28 mouse cellular contexts compared by ENCODE assay signal in genomic region chr9:20552698-20553097, GRCm38 (mm10). TPM values are rescaled to one million over a fixed set of nuclear protein-coding genes. Genes with fewer than 3 reads are reported as not detected.
A peak's percentile ranks its signal among the peaks of the same experiment; 100 is the strongest.
DNase-seq lines count a peak whose midpoint lies in the region; ATAC-seq and TF ChIP-seq lines count a peak whose summit lies in the region.
"Had no signal": no experiment of that assay in that cellular context is flagged by ENCODE, and none has a peak within 500 bp of the region (broad histone marks: within the 10 kb centered on the region; RNA-seq: fewer than 3 reads in every experiment).

No protein-coding gene starts in this region.

- peak; percentile 37 for ATAC-seq in intestine, embryonic 14.5 days (replicated peaks; ENCODE audit: low FRiP score, low TSS enrichment, low read depth)
- peak; percentile 78 for ATAC-seq in intestine, embryonic 16.5 days
- ATAC-seq: activated CD4-positive, CD25-positive, alpha-beta regulatory T cell, adult 4 months; CD4-positive, CD25-positive, alpha-beta regulatory T cell, adult 4 months; forebrain, embryonic 15.5 days; forebrain, postnatal 0 days; Patski had no signal

- H3K4me2 ChIP-seq in intestine, embryonic 14.5 days (ENCODE audit: low read length): no peak overlapping the region
- H3K4me2 ChIP-seq in intestine, embryonic 16.5 days (ENCODE audit: low read depth, low read length): no peak overlapping the region
- H3K4me2 ChIP-seq: embryonic facial prominence, embryonic 13.5 days; embryonic facial prominence, embryonic 15.5 days; forebrain, embryonic 12.5 days; forebrain, embryonic 15.5 days had no signal

- H3K4me1 ChIP-seq in intestine, embryonic 14.5 days (replicated peaks; ENCODE audit: control insufficient read depth, insufficient read depth, low read length): no peaks in the 10 kb centered on the region
- no peaks in the 10 kb centered on the region for H3K4me1 ChIP-seq in intestine, embryonic 16.5 days (ENCODE audit: control insufficient read depth, insufficient read depth, low read length)
- H3K4me1 ChIP-seq: embryonic facial prominence, embryonic 13.5 days; embryonic facial prominence, embryonic 15.5 days; forebrain, embryonic 12.5 days; forebrain, embryonic 15.5 days had no signal

- no peak for TF ChIP-seq CTCF in gastrocnemius, adult 2 months (IDR thresholded peaks at IDR 0.05)

- H3K9ac ChIP-seq in intestine, embryonic 14.5 days (ENCODE audit: low read length): no peak overlapping the region
- no peak overlapping the region for H3K9ac ChIP-seq in intestine, embryonic 16.5 days (ENCODE audit: low read depth, low read length)
- H3K9ac ChIP-seq: embryonic facial prominence, embryonic 13.5 days; embryonic facial prominence, embryonic 15.5 days; forebrain, embryonic 12.5 days; forebrain, embryonic 15.5 days; forebrain, postnatal 0 days had no signal

- no peak overlapping the region for H3K4me3 ChIP-seq in gastrocnemius, adult 2 months
- H3K4me3 ChIP-seq in intestine, embryonic 14.5 days (ENCODE audit: low read depth, low read length): no peak overlapping the region
- no peak overlapping the region for H3K4me3 ChIP-seq in intestine, embryonic 16.5 days (ENCODE audit: low read length)
- H3K4me3 ChIP-seq: embryonic facial prominence, embryonic 13.5 days; embryonic facial prominence, embryonic 15.5 days; erythroblast, embryonic 14.5 days; forebrain, embryonic 10.5 days; forebrain, embryonic 12.5 days; forebrain, embryonic 15.5 days had no signal

- DNase-seq in gastrocnemius, adult 2 months: no peak
- no peak for DNase-seq in gastrocnemius, postnatal 14 days
- DNase-seq in intestine, embryonic 14.5 days (ENCODE audit: low spot score): no peak
- no peak for DNase-seq in lung, postnatal 25 days (ENCODE audit: low spot score)
- DNase-seq in cerebellum, postnatal 14 days: no peak
- DNase-seq: adrenal gland, adult 8-10 months; adrenal gland, postnatal 14 days; adrenal gland, postnatal 36 days; B cell, adult 2 months; cerebellum, adult 11-12 months; cerebellum, adult 2 months; cerebellum, adult 9-10 months; cerebellum, postnatal 10 days; cerebellum, postnatal 36 days; embryo, embryonic 11 days; forebrain, postnatal 0 days had no signal

- H3K36me3 ChIP-seq in intestine, embryonic 14.5 days (ENCODE audit: control insufficient read depth, insufficient read depth, low read length): no peaks in the 10 kb centered on the region
- no peaks in the 10 kb centered on the region for H3K36me3 ChIP-seq in intestine, embryonic 16.5 days (ENCODE audit: control insufficient read depth, insufficient read depth, low read length)
- H3K36me3 ChIP-seq: embryonic facial prominence, embryonic 13.5 days; embryonic facial prominence, embryonic 15.5 days; forebrain, embryonic 10.5 days; forebrain, embryonic 12.5 days; forebrain, embryonic 15.5 days; G1E had no signal

- intact Hi-C loops in gastrocnemius, adult 2 months (cut with DNase I): no loop called here
- intact Hi-C loops in gastrocnemius, postnatal 14 days (cut with DNase I; ENCODE audit: low total_unique reads): no loop called here

- H3K27ac ChIP-seq in gastrocnemius, adult 2 months: peak overlapping the region; percentile 77
- no peak overlapping the region for H3K27ac ChIP-seq in intestine, embryonic 14.5 days (ENCODE audit: low read depth)
- H3K27ac ChIP-seq in intestine, embryonic 16.5 days (ENCODE audit: low read length): no peak overlapping the region
- H3K27ac ChIP-seq: embryonic facial prominence, embryonic 13.5 days; embryonic facial prominence, embryonic 15.5 days; forebrain, embryonic 10.5 days; forebrain, embryonic 12.5 days; forebrain, embryonic 15.5 days had no signal

- 79% methylated on average over 1 of the region's 1 CpGs for WGBS in intestine, embryonic 14.5 days
- WGBS in intestine, embryonic 16.5 days: 53% methylated on average over 1 of the region's 1 CpGs

- no peaks in the 10 kb centered on the region for H3K27me3 ChIP-seq in intestine, embryonic 14.5 days (replicated peaks; ENCODE audit: control insufficient read depth, insufficient read depth, low read length)
- no peaks in the 10 kb centered on the region for H3K27me3 ChIP-seq in intestine, embryonic 16.5 days (replicated peaks; ENCODE audit: control insufficient read depth, insufficient read depth, low read length)
- H3K27me3 ChIP-seq: CH12.LX had no signal

- H3K9me3 ChIP-seq in intestine, embryonic 14.5 days (ENCODE audit: control insufficient read depth, low read length): no peaks in the 10 kb centered on the region
- H3K9me3 ChIP-seq in intestine, embryonic 16.5 days (ENCODE audit: control insufficient read depth, low read length): no peaks in the 10 kb centered on the region
- H3K9me3 ChIP-seq: embryonic facial prominence, embryonic 13.5 days; embryonic facial prominence, embryonic 15.5 days; forebrain, embryonic 10.5 days; forebrain, embryonic 12.5 days; forebrain, embryonic 15.5 days; G1E had no signal

RNA-seq across cellular contexts. Expression of gene Zfp846, which starts 28.4 kb away (rescaled TPM):
- total RNA-seq in gastrocnemius, adult 2 months (2021): 1 to 10 TPM; 2.6 to 3.8 TPM
- 1 to 10 TPM; 4.1 to 4.4 TPM for total RNA-seq in gastrocnemius, postnatal 14 days (2021)
- 16.5 and 21.6 TPM in 2 replicates for polyA plus RNA-seq in intestine, embryonic 14.5 days (2014; fragmentation: Nextera tagmentation; extraction: Ambion mirVana)
- polyA plus RNA-seq in intestine, embryonic 16.5 days (2015; fragmentation: Nextera tagmentation; extraction: Ambion mirVana): 10.7 and 11.7 TPM in 2 replicates

RNA-seq across cellular contexts. Expression of gene Zfp266, which starts 31.5 kb away (rescaled TPM):
- total RNA-seq in gastrocnemius, adult 2 months (2021): 10 to 100 TPM; 16.6 to 18.4 TPM
- total RNA-seq in gastrocnemius, postnatal 14 days (2021): 10 to 100 TPM; 22.2 to 22.6 TPM
- polyA plus RNA-seq in intestine, embryonic 14.5 days (2014; fragmentation: Nextera tagmentation; extraction: Ambion mirVana): 66.7 and 73.6 TPM in 2 replicates
- 44.1 and 49.3 TPM in 2 replicates for polyA plus RNA-seq in intestine, embryonic 16.5 days (2015; fragmentation: Nextera tagmentation; extraction: Ambion mirVana)
